Mouse (Mus musculus): Measurements from ENCODE around the gene Nop9. TPM values are rescaled to one million over a fixed set of nuclear protein-coding genes. Genes with fewer than 3 reads are reported as not detected.

Nop9 gene
- total and polyA plus RNA-seq, 3 experiments = 38.5 to 92.1 (median 89.1) TPM

DNA sequence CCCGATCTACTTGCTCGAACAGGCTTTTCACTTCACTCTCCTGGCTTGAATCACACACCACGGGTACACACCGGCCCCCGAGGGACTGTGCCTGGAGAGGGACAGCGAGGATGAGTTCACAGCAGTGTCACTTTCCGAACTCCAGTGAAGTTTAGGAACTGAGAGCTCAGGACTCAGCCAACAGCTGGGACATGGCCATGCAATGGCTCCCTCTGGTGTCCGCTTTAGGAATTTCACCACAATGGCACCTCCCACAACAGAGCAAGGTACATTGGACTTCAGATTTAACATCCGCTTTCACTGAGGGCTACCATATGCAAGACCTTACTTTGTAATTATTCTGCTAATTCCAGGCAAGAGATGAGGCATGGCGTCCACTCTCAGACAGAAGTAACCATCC lies 1.8 kb upstream of the Nop9 start:
- in situ Hi-C loops (cut with MboI; ENCODE audit: low pct_ligation_motif_present, low pct_unique_long_range_greater_than_20kb, low sequenced_read_pairs) = no loop called here
- H3K4me2 ChIP-seq (ENCODE audit: insufficient read depth, low read depth, poor library complexity, severe bottlenecking) = no peak overlapping the region
- dilution Hi-C loops (cut with MboI; ENCODE audit: extremely low pct_ligation_motif_present, extremely low pct_unique_long_range_greater_than_20kb, low sequenced_read_pairs) = no loop called here
- TF ChIP-seq HCFC1 (IDR thresholded peaks at IDR 0.05; ENCODE audit: low read depth, low read length) = no peak
- TF ChIP-seq SMC3 (IDR thresholded peaks at IDR 0.05; ENCODE audit: low read depth, low read length) = peak; percentile 86
- no peak for TF ChIP-seq EP300 (IDR thresholded peaks at IDR 0.05; ENCODE audit: low read length)
- no peak for TF ChIP-seq IRF4 (IDR thresholded peaks at IDR 0.05; ENCODE audit: low read depth, low read length)
- peak; percentile 85 to 96 for TF ChIP-seq CTCF (conservative IDR thresholded peaks at IDR 0.05 in 1 of 2, IDR thresholded peaks at IDR 0.05 in 1 of 2; ENCODE audit: low read depth in 2 of 2, low read length in 2 of 2)
- no peak for TF ChIP-seq ZNF384 (IDR thresholded peaks at IDR 0.05; ENCODE audit: low read depth, low read length)
- peak; percentile 79 for TF ChIP-seq RAD21 (IDR thresholded peaks at IDR 0.05; ENCODE audit: low read depth, low read length)
- H3K9me3 ChIP-seq (replicated peaks; ENCODE audit: low read length) = peaks cover 13% of the 10 kb centered on the region
- H3K4me3 ChIP-seq (replicated peaks in 1 of 3; ENCODE audit: low read depth in 2 of 3, low read length in 2 of 3, poor library complexity in 1 of 3) = peak overlapping the region in 1 of 3 experiments; percentile 3
- H3K79me2 ChIP-seq (replicated peaks; ENCODE audit: control insufficient read depth, extremely low read depth, insufficient read depth, poor library complexity, severe bottlenecking) = peaks cover 24% of the 10 kb centered on the region
- DNase-seq (ENCODE audit: extremely low read depth) = peak; percentile 71
- H3K27ac ChIP-seq (ENCODE audit: insufficient read depth, low read depth) = no peak overlapping the region
- H3K9ac ChIP-seq (ENCODE audit: insufficient read depth, low read depth) = no peak overlapping the region
- no peaks in the 10 kb centered on the region for H3K27me3 ChIP-seq (replicated peaks)
- peaks cover 32 to 61% of the 10 kb centered on the region in 2 experiments for H3K36me3 ChIP-seq (replicated peaks in 1 of 2; ENCODE audit: control insufficient read depth in 1 of 2, insufficient read depth in 1 of 2, low read length in 1 of 2)
- H3K4me1 ChIP-seq (ENCODE audit: control insufficient read depth in 1 of 2, insufficient read depth in 2 of 2) = peaks cover 4 to 29% of the 10 kb centered on the region in 2 experiments

- peaks cover 32 to 61% of the 10 kb centered on the region in 2 experiments for H3K36me3 ChIP-seq (replicated peaks in 1 of 2; ENCODE audit: control insufficient read depth in 1 of 2, insufficient read depth in 1 of 2, low read length in 1 of 2)
- TF ChIP-seq ZC3H11A (IDR thresholded peaks at IDR 0.05; ENCODE audit: low read depth, low read length) (no peak), EP300 (IDR thresholded peaks at IDR 0.05; ENCODE audit: low read length) (no peak), BHLHE40 (IDR thresholded peaks at IDR 0.05; ENCODE audit: low read depth, low read length) (no peak), MAZ (IDR thresholded peaks at IDR 0.05; ENCODE audit: low read depth, low read length) (no peak), MAFK (IDR thresholded peaks at IDR 0.05; ENCODE audit: insufficient replicate concordance, low read length) (no peak), CHD1 (IDR thresholded peaks at IDR 0.05; ENCODE audit: low read depth, low read length) (no peak), MEF2A (IDR thresholded peaks at IDR 0.05; ENCODE audit: borderline replicate concordance, low read depth, low read length) (no peak), USF2 (conservative IDR thresholded peaks at IDR 0.05; ENCODE audit: low read depth, low read length) (no peak), KAT2A (IDR thresholded peaks at IDR 0.05; ENCODE audit: insufficient replicate concordance, low read length) (no peak), MAX (IDR thresholded peaks at IDR 0.05; ENCODE audit: low read length) (no peak; the same call in 1 of the 2 replicates), ETS1 (conservative IDR thresholded peaks at IDR 0.05; ENCODE audit: low read depth, low read length) (no peak), E2F4 (IDR thresholded peaks at IDR 0.05; ENCODE audit: insufficient replicate concordance, low read depth, low read length) (no peak), RCOR1 (conservative IDR thresholded peaks at IDR 0.05; ENCODE audit: low read depth, low read length) (no peak), RAD21 (IDR thresholded peaks at IDR 0.05; ENCODE audit: low read depth, low read length) (no peak), CTCF (conservative IDR thresholded peaks at IDR 0.05 in 1 of 2, IDR thresholded peaks at IDR 0.05 in 1 of 2; ENCODE audit: low read depth in 2 of 2, low read length in 2 of 2) (no peak), CHD2 (IDR thresholded peaks at IDR 0.05; ENCODE audit: low read length) (no peak), ZKSCAN1 (IDR thresholded peaks at IDR 0.05; ENCODE audit: borderline replicate concordance, low read depth, low read length) (no peak), POLR2AphosphoS2 (IDR thresholded peaks at IDR 0.05; ENCODE audit: low read depth, low read length) (no peak)
- H3K27ac ChIP-seq (ENCODE audit: insufficient read depth, low read depth) = no peak overlapping the region; the same call in 1 of the 2 replicates
Measured at GRCm38 (mm10) chr14:55745861-55746237, 356 bp downstream of the Nop9 start.

More at GRCm38 (mm10) chr14:55745861-55746237, 356 bp downstream of the Nop9 start:
- in situ Hi-C loops (cut with MboI; ENCODE audit: low pct_ligation_motif_present, low pct_unique_long_range_greater_than_20kb, low sequenced_read_pairs) (no loop called here), dilution Hi-C loops (cut with MboI; ENCODE audit: extremely low pct_ligation_motif_present, extremely low pct_unique_long_range_greater_than_20kb, low sequenced_read_pairs) (no loop called here)
- Histone ChIP-seq H3K4me2 (ENCODE audit: insufficient read depth, low read depth, poor library complexity, severe bottlenecking) (peak overlapping the region; percentile 78; the same call in 1 of the 2 replicates), H3K4me1 (ENCODE audit: control insufficient read depth in 1 of 2, insufficient read depth in 2 of 2) (peaks cover 4 to 29% of the 10 kb centered on the region in 2 experiments), H3K9ac (ENCODE audit: insufficient read depth, low read depth) (peak overlapping the region; percentile 83), H3K9me3 (replicated peaks; ENCODE audit: low read length) (peaks cover 13% of the 10 kb centered on the region), H3K4me3 (replicated peaks in 1 of 3; ENCODE audit: low read depth in 2 of 3, low read length in 2 of 3, poor library complexity in 1 of 3) (peak overlapping the region; percentile 84 to 95 (median 91)), H3K27me3 (replicated peaks) (no peaks in the 10 kb centered on the region), H3K79me2 (replicated peaks; ENCODE audit: control insufficient read depth, extremely low read depth, insufficient read depth, poor library complexity, severe bottlenecking) (peaks cover 24% of the 10 kb centered on the region)
- DNase-seq (ENCODE audit: extremely low read depth) = no peak
